In the genomic region with DNA sequence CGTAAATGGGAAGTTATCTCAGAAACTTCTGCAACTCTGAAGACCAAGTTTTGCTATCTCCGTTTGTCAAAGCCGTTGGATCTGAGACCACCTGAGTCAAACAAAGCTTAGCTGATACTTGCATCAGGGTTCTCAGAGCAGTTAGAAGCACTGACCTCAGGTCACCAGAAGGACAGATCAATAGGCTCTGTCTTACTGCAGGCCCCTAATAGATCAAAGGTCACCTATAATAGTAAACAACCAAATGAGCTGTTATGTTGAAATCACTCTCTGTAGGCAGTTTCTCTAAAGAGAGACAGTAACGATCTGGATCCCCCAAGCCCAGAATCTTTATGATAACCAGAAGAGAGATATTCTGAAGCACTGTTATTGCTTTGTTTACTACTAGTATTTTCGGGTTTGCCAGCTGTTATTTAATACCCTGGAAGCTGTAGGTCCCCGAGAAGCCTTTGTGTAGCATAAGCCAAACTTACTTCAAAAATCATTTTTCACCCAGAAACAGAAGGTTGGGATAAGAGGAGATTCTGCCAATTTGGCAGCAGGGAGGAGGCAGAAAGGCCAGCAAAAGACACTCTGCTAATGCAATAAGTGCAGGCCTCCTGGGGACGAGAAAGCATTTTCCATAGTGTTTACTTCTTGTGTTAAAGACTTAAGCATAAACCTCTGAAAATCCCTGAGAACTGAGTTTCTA, we compare ENCODE assay signal across 19 mouse cellular contexts.
DNase-seq lines count a peak whose midpoint lies in the region; ATAC-seq and TF ChIP-seq lines count a peak whose summit lies in the region.
"Had no signal": no experiment of that assay in that cellular context is flagged by ENCODE, and none has a peak within 500 bp of the region (broad histone marks: within the 10 kb centered on the region; RNA-seq: fewer than 3 reads in every experiment).

No protein-coding gene starts in this region.

- H3K9me3 ChIP-seq in liver, postnatal 0 days (ENCODE audit: low read length), result no peaks in the 10 kb centered on the region
- H3K9me3 ChIP-seq: embryonic facial prominence, embryonic 15.5 days; midbrain, embryonic 10.5 days had no signal

- no peak overlapping the region for H3K9ac ChIP-seq in liver, adult 2 months (ENCODE audit: low read depth, low read length)
- no peak overlapping the region for H3K9ac ChIP-seq in liver, postnatal 0 days (replicated peaks)
- H3K9ac ChIP-seq: embryonic facial prominence, embryonic 15.5 days had no signal

- TF ChIP-seq CTCF in liver, adult 2 months (IDR thresholded peaks at IDR 0.05; ENCODE audit: low read depth, low read length), result no peak
- no peak for TF ChIP-seq CTCF in liver, postnatal 0 days (IDR thresholded peaks at IDR 0.05; ENCODE audit: low read depth)

- peak; percentile 90 for ATAC-seq in liver, postnatal 0 days
- ATAC-seq in activated CD4-positive, CD25-positive, alpha-beta regulatory T cell, adult 4 months, result no peak
- ATAC-seq: forebrain, embryonic 16.5 days; hindbrain, postnatal 0 days; Patski had no signal

- TF ChIP-seq EP300 in liver, postnatal 0 days (IDR thresholded peaks at IDR 0.05; ENCODE audit: low read depth), result peak; percentile 21; the same call in 1 of the 2 replicates

- H3K4me1 ChIP-seq in liver, adult 2 months (ENCODE audit: control insufficient read depth, insufficient read depth, low read length), result peaks cover 19% of the 10 kb centered on the region
- H3K4me1 ChIP-seq in brown adipose tissue, adult 24 weeks (ENCODE audit: control insufficient read depth, insufficient read depth, insufficient read length, low read length), result no peaks in the 10 kb centered on the region; the same call in 1 of the 2 replicates
- peaks cover 8% of the 10 kb centered on the region; the same call in 1 of the 2 replicates for H3K4me1 ChIP-seq in liver, postnatal 0 days (ENCODE audit: insufficient read depth)
- H3K4me1 ChIP-seq: midbrain, embryonic 10.5 days had no signal

- no peak overlapping the region for H3K4me3 ChIP-seq in liver, adult 2 months (ENCODE audit: insufficient read depth, low read depth, low read length)
- no peak overlapping the region for H3K4me3 ChIP-seq in brown adipose tissue, adult 24 weeks (ENCODE audit: insufficient read depth, low read depth, low read length)
- no peak overlapping the region for H3K4me3 ChIP-seq in liver, postnatal 0 days (ENCODE audit: low read depth, low read length)
- H3K4me3 ChIP-seq: embryonic facial prominence, embryonic 15.5 days; midbrain, embryonic 10.5 days had no signal

- 20% methylated on average over 7 of the region's 7 CpGs for WGBS in liver, adult 2 months
- 48% methylated on average over 7 of the region's 7 CpGs for WGBS in liver, postnatal 0 days (ENCODE audit: insufficient replicate concordance)

- DNase-seq in adrenal gland, postnatal 10 days, result peak; percentile 51
- DNase-seq in adrenal gland, adult 18-20 months (ENCODE audit: low spot score in 2 of 2), result no peak
- peak; percentile 92 for DNase-seq in liver, adult 2 months (ENCODE audit: extremely low read depth, low read depth, low spot score)
- no peak for DNase-seq in liver
- no peak for DNase-seq in liver, postnatal 0 days
- DNase-seq in kidney, adult 9 months, result no peak
- DNase-seq: cerebellum, adult 8-10 months; kidney, adult 11 months; layer of hippocampus, postnatal 36 days; lung, adult 18-20 months; retina, postnatal 1 day had no signal

- H3K79me2 ChIP-seq in liver, adult 2 months (ENCODE audit: control insufficient read depth, insufficient read depth, low read length), result no peaks in the 10 kb centered on the region

- H3K4me2 ChIP-seq in liver, postnatal 0 days (ENCODE audit: low read depth, low read length), result no peak overlapping the region
- H3K4me2 ChIP-seq: embryonic facial prominence, embryonic 15.5 days had no signal

- H3K36me3 ChIP-seq in liver, adult 2 months (ENCODE audit: control insufficient read depth, insufficient read depth, low read length), result no peaks in the 10 kb centered on the region
- H3K36me3 ChIP-seq in liver, postnatal 0 days (replicated peaks; ENCODE audit: insufficient read depth, low read length), result no peaks in the 10 kb centered on the region
- H3K36me3 ChIP-seq: embryonic facial prominence, embryonic 15.5 days; midbrain, embryonic 10.5 days had no signal

- no peak for TF ChIP-seq POLR2A in liver, adult 2 months (IDR thresholded peaks at IDR 0.05; ENCODE audit: extremely low read depth, insufficient read depth, low read length)

- no peaks in the 10 kb centered on the region for H3K27me3 ChIP-seq in liver, adult 2 months (ENCODE audit: control insufficient read depth, insufficient read depth, low read length)
- H3K27me3 ChIP-seq in liver, postnatal 0 days (ENCODE audit: insufficient read depth, low read length), result no peaks in the 10 kb centered on the region
- H3K27me3 ChIP-seq: embryonic facial prominence, embryonic 15.5 days; Patski had no signal

- peak overlapping the region; percentile 72 for H3K27ac ChIP-seq in liver, adult 2 months (replicated peaks; ENCODE audit: insufficient read depth, low read depth, low read length)
- peak overlapping the region; percentile 69; the same call in 1 of the 2 replicates for H3K27ac ChIP-seq in brown adipose tissue, adult 24 weeks (replicated peaks; ENCODE audit: low read depth, low read length)
- H3K27ac ChIP-seq in liver, postnatal 0 days (ENCODE audit: low read depth), result peak overlapping the region; percentile 78
- H3K27ac ChIP-seq: embryonic facial prominence, embryonic 15.5 days; hindbrain, postnatal 0 days; kidney, postnatal 0 days; midbrain, embryonic 10.5 days had no signal

Comparison
In these comparisons a context has a peak if more than half of its experiments do, and no peak if none do; other contexts are left out.
1. DNase-seq: peak in adrenal gland, postnatal 10 days (single experiment) and liver, adult 2 months (single experiment); none in adrenal gland, adult 18-20 months (0 of 2), liver (single experiment), liver, postnatal 0 days (single experiment) and kidney, adult 9 months (single experiment).
2. Peak in every context shown above with its lines, with median percentiles within 50 percentile points of each other: H3K27ac ChIP-seq.